Mouse (Mus musculus) midbrain, postnatal 0 days (tissue): ENCODE measurements around the gene Cinp. TPM values are rescaled to one million over a fixed set of nuclear protein-coding genes. Genes with fewer than 3 reads are reported as not detected.

ENCODE experiments used
- ATAC-seq: fragments of 200-750 bp; cut with Nextera tagmentation; 2 replicates; pipeline ENCODE4 v1.8.0; 2017; ENCODE audit warnings: moderate number of reproducible peaks, mild to moderate bottlenecking, moderate TSS enrichment, moderate library complexity; ENCODE audit not compliant: low FRiP score
- DNase-seq: peaks from one replicate; pipeline ENCODE4 v3.0.0-alpha.2; 2015; ENCODE audit warnings: low spot score
- H3K27ac ChIP-seq: fragments of 300-500 bp; sonication (generic); 2 replicates; pipeline ENCODE4 v1.5.1; 2014; ENCODE audit warnings: low read depth, mild to moderate bottlenecking, low read length, mixed read lengths
- H3K27me3 ChIP-seq: fragments of 300-500 bp; sonication (generic); 2 replicates; pipeline ENCODE4 v1.6.1; 2014; ENCODE audit warnings: low read length, control low read depth, mixed read lengths; ENCODE audit not compliant: insufficient read depth
- H3K36me3 ChIP-seq: fragments of 300-500 bp; sonication (generic); 2 replicates; pipeline ENCODE4 v1.6.1; 2014; ENCODE audit warnings: low read length, control low read depth, mixed read lengths; ENCODE audit not compliant: insufficient read depth
- H3K4me1 ChIP-seq: fragments of 300-500 bp; sonication (generic); 2 replicates; pipeline ENCODE4 v1.6.1; 2014; ENCODE audit warnings: mild to moderate bottlenecking, control low read depth, antibody characterized with exemption, low read length, mixed read lengths; ENCODE audit not compliant: insufficient read depth
- H3K4me2 ChIP-seq: fragments of 300-500 bp; sonication (generic); 2 replicates; pipeline ENCODE4 v1.6.1; 2014; ENCODE audit warnings: low read depth, mild to moderate bottlenecking, low read length, mixed read lengths; ENCODE audit not compliant: poor library complexity, severe bottlenecking
- H3K4me3 ChIP-seq: fragments of 300-500 bp; sonication (generic); 2 replicates; pipeline ENCODE4 v1.5.1; 2014; ENCODE audit warnings: low read depth, mild to moderate bottlenecking, low read length, moderate library complexity
- H3K9ac ChIP-seq: fragments of 300-500 bp; sonication (generic); replicated peaks from 2 replicates; pipeline ENCODE4 v1.6.1; 2014; ENCODE audit warnings: mild to moderate bottlenecking, low read length, moderate library complexity, mixed read lengths; ENCODE audit not compliant: poor library complexity, severe bottlenecking
- H3K9me3 ChIP-seq: fragments of 300-500 bp; sonication (generic); 2 replicates; pipeline ENCODE4 v1.6.1; 2016; ENCODE audit warnings: low read length, control low read depth
- CTCF ChIP-seq: IDR thresholded peaks from 2 replicates; pipeline ENCODE4 v1.5.1; 2016; ENCODE audit warnings: antibody characterized with exemption, mild to moderate bottlenecking
- WGBS: fragments of 180-500 bp; shearing (Covaris S2); extraction: QIAGEN DNeasy Blood & Tissue Kit; methylation state at CpG from one replicate; pipeline ENCODE4 v1.1.7; 2014; 5-methylcytosine and 5-hydroxymethylcytosine counted together
- polyA plus RNA-seq: library from polyadenylated mRNA; unstranded; fragments of >200 nt; fragmentation: Nextera tagmentation; extraction: Ambion mirVana; gene quantifications from 2 replicates; pipeline ENCODE4 v1.2.1, GENCODE M21; 2015
- total RNA-seq: library from RNA; depleted of rRNA; stranded (reverse); fragments of >200 nt; gene quantifications from 2 replicates; pipeline ENCODE4 v1.2.3, GENCODE M21; 2014

The Cinp gene
- total and polyA plus RNA-seq, 2 experiments from 2014 or later, result 91.3 to 153 TPM

GRCm38 (mm10) chr12:110850010-110850928, 38.7 kb downstream of the Cinp start, which contains the start of gene Zfp839:
TSS of gene Zfp839 (plus strand) at chr12:110850253.
- TF ChIP-seq CTCF, result no peak; the same call in 1 of the 2 replicates
- DNase-seq, result peak; percentile 82

GRCm38 (mm10) chr12:110846191-110846765, 42.7 kb downstream of the Cinp start:
- DNase-seq, result peak; percentile 33
- no peaks in the 10 kb centered on the region for H3K9me3 ChIP-seq
- WGBS, result 67% methylated on average over 6 of the region's 6 CpGs

More at GRCm38 (mm10) chr12:110850010-110850928, 38.7 kb downstream of the Cinp start, which contains the start of gene Zfp839:
- H3K27me3 ChIP-seq, result peaks cover 7% of the 10 kb centered on the region; the same call in 1 of the 2 replicates
- H3K27ac ChIP-seq, result peak within 1 kb of the TSS; percentile 69
- H3K9me3 ChIP-seq, result no peaks in the 10 kb centered on the region
- H3K4me2 ChIP-seq, result peak within 1 kb of the TSS; percentile 79
- ATAC-seq, result peak; percentile 91
- H3K4me1 ChIP-seq, result peaks cover 11% of the 10 kb centered on the region
- under 1% methylated on average over 65 of the region's 89 CpGs for WGBS
- H3K36me3 ChIP-seq, result peaks cover 4% of the 10 kb centered on the region
- peak within 1 kb of the TSS; percentile 65 for H3K9ac ChIP-seq
- peak within 1 kb of the TSS; percentile 64 for H3K4me3 ChIP-seq

GRCm38 (mm10) chr12:110845131-110845880, 43.6 kb downstream of the Cinp start:
- peak; percentile 59 for ATAC-seq
- peak; percentile 87 for DNase-seq

More at GRCm38 (mm10) chr12:110846191-110846765, 42.7 kb downstream of the Cinp start:
- no peak overlapping the region for H3K27ac ChIP-seq
- no peak for ATAC-seq
- no peak overlapping the region for H3K9ac ChIP-seq
- no peaks in the 10 kb centered on the region for H3K36me3 ChIP-seq
- no peak for TF ChIP-seq CTCF
- no peak overlapping the region for H3K4me3 ChIP-seq
- H3K27me3 ChIP-seq, result peaks cover 20% of the 10 kb centered on the region; the same call in 1 of the 2 replicates
- H3K4me2 ChIP-seq, result peak overlapping the region; percentile 43
- H3K4me1 ChIP-seq, result peaks cover 11% of the 10 kb centered on the region

GRCm38 (mm10) chr12:110844227-110845130, 44.5 kb downstream of the Cinp start:
- Histone ChIP-seq H3K9me3 (no peaks in the 10 kb centered on the region), H3K4me3 (peak overlapping the region; percentile 32), H3K27ac (no peak overlapping the region; the same call in 1 of the 2 replicates), H3K9ac (0 out of 2 replicates have a peak overlapping the region, but pooled peaks have one; percentile 19), H3K27me3 (peaks cover 20% of the 10 kb centered on the region; the same call in 1 of the 2 replicates), H3K4me2 (peak overlapping the region; percentile 43), H3K36me3 (no peaks in the 10 kb centered on the region), H3K4me1 (0 out of 2 replicates have a peak, but pooled peaks cover 3% of the 10 kb centered on the region)
- DNase-seq (peak; percentile 24), ATAC-seq (no peak)
- 0 out of 2 replicates have a peak, but pooled peaks have one; percentile 1 for TF ChIP-seq CTCF
- 2% methylated on average over 42 of the region's 42 CpGs for WGBS

More at GRCm38 (mm10) chr12:110845131-110845880, 43.6 kb downstream of the Cinp start:
- Histone ChIP-seq H3K4me3 (peak overlapping the region; percentile 32), H3K4me1 (0 out of 2 replicates have a peak, but pooled peaks cover 3% of the 10 kb centered on the region), H3K9me3 (no peaks in the 10 kb centered on the region), H3K9ac (0 out of 2 replicates have a peak overlapping the region, but pooled peaks have one; percentile 19), H3K27me3 (peaks cover 20% of the 10 kb centered on the region; the same call in 1 of the 2 replicates), H3K36me3 (no peaks in the 10 kb centered on the region), H3K27ac (no peak overlapping the region; the same call in 1 of the 2 replicates), H3K4me2 (peak overlapping the region; percentile 43)
- WGBS, result under 1% methylated on average over 36 of the region's 36 CpGs
- TF ChIP-seq CTCF, result no peak
